Mouse (Mus musculus): ENCODE results near the gene Carmil1. TPM values are rescaled to one million over a fixed set of nuclear protein-coding genes. Genes with fewer than 3 reads are reported as not detected.

Gene Carmil1
- polyA plus RNA-seq, 1 experiment from 2014 or later = 21.8 TPM

GRCm38 (mm10) chr13:24287381-24287780 is 6.8 kb upstream of the Carmil1 start:
- no peak overlapping the region for H3K9ac ChIP-seq (replicated peaks)
- no peak overlapping the region for H3K27ac ChIP-seq
- no peaks in the 10 kb centered on the region for H3K36me3 ChIP-seq
- WGBS = 89% methylated on average over 2 of the region's 2 CpGs
- no peaks in the 10 kb centered on the region for H3K9me3 ChIP-seq
- H3K27me3 ChIP-seq = no peaks in the 10 kb centered on the region
- no peak for ATAC-seq
- H3K4me1 ChIP-seq (replicated peaks) = no peaks in the 10 kb centered on the region
- no peak overlapping the region for H3K4me3 ChIP-seq (replicated peaks)
- H3K4me2 ChIP-seq (replicated peaks) = no peak overlapping the region

- Histone ChIP-seq H3K4me3 (replicated peaks) (peak overlapping the region; percentile 54), H3K4me2 (replicated peaks) (peak overlapping the region; percentile 94), H3K27ac (peak overlapping the region; percentile 92; the same call in 1 of the 2 replicates), H3K27me3 (peaks cover 7% of the 10 kb centered on the region; the same call in 1 of the 2 replicates), H3K9ac (replicated peaks) (peak overlapping the region; percentile 74), H3K9me3 (no peaks in the 10 kb centered on the region), H3K4me1 (replicated peaks) (peaks cover 26% of the 10 kb centered on the region), H3K36me3 (no peaks in the 10 kb centered on the region)
- WGBS = under 1% methylated on average over 20 of the region's 21 CpGs
- peak; percentile 3; the same call in 1 of the 2 replicates for ATAC-seq
These were observed 695 bp downstream of the Carmil1 start for GRCm38 (mm10) chr13:24279762-24280438.

- Histone ChIP-seq H3K4me2 (replicated peaks) (peak overlapping the region; percentile 94), H3K9ac (replicated peaks) (no peak overlapping the region), H3K27ac (no peak overlapping the region), H3K4me1 (replicated peaks) (peaks cover 26% of the 10 kb centered on the region), H3K4me3 (replicated peaks) (peak overlapping the region; percentile 54), H3K27me3 (peaks cover 7% of the 10 kb centered on the region; the same call in 1 of the 2 replicates), H3K36me3 (no peaks in the 10 kb centered on the region), H3K9me3 (no peaks in the 10 kb centered on the region)
- WGBS = 62% methylated on average over 11 of the region's 11 CpGs
- ATAC-seq = no peak
These were observed 1.2 kb downstream of the Carmil1 start for GRCm38 (mm10) chr13:24279407-24279761.

- H3K9me3 ChIP-seq = no peaks in the 10 kb centered on the region
- WGBS = 84% methylated on average over 4 of the region's 4 CpGs
- H3K27ac ChIP-seq = no peak overlapping the region
- H3K36me3 ChIP-seq = no peaks in the 10 kb centered on the region
- no peak overlapping the region for H3K4me2 ChIP-seq (replicated peaks)
- no peak for ATAC-seq
- no peak overlapping the region for H3K4me3 ChIP-seq (replicated peaks)
- no peak overlapping the region for H3K9ac ChIP-seq (replicated peaks)
- no peaks in the 10 kb centered on the region for H3K4me1 ChIP-seq (replicated peaks)
- no peaks in the 10 kb centered on the region for H3K27me3 ChIP-seq
These were observed 7.7 kb downstream of the Carmil1 start for GRCm38 (mm10) chr13:24272740-24273377.

GRCm38 (mm10) chr13:24269100-24269465 is 11.5 kb downstream of the Carmil1 start:
- H3K36me3 ChIP-seq = no peaks in the 10 kb centered on the region
- H3K9me3 ChIP-seq = no peaks in the 10 kb centered on the region
- WGBS = 79% methylated on average over 3 of the region's 3 CpGs
- no peak overlapping the region for H3K9ac ChIP-seq (replicated peaks)
- H3K4me1 ChIP-seq (replicated peaks) = no peaks in the 10 kb centered on the region
- H3K27ac ChIP-seq = no peak overlapping the region
- no peak for ATAC-seq
- no peaks in the 10 kb centered on the region for H3K27me3 ChIP-seq
- H3K4me2 ChIP-seq (replicated peaks) = no peak overlapping the region
- no peak overlapping the region for H3K4me3 ChIP-seq (replicated peaks)

GRCm38 (mm10) chr13:24268355-24269099 is 12.1 kb downstream of the Carmil1 start:
- H3K27ac ChIP-seq = no peak overlapping the region
- no peaks in the 10 kb centered on the region for H3K4me1 ChIP-seq (replicated peaks)
- whole genome bisulfite sequencing = 77% methylated on average over 14 of the region's 14 CpGs
- no peak overlapping the region for H3K4me2 ChIP-seq (replicated peaks)
- no peaks in the 10 kb centered on the region for H3K9me3 ChIP-seq
- ATAC-seq = no peak
- no peak overlapping the region for H3K4me3 ChIP-seq (replicated peaks)
- no peaks in the 10 kb centered on the region for H3K27me3 ChIP-seq
- no peak overlapping the region for H3K9ac ChIP-seq (replicated peaks)
- H3K36me3 ChIP-seq = no peaks in the 10 kb centered on the region

- Histone ChIP-seq H3K9me3 (no peaks in the 10 kb centered on the region), H3K9ac (replicated peaks) (no peak overlapping the region), H3K4me3 (replicated peaks) (no peak overlapping the region), H3K36me3 (no peaks in the 10 kb centered on the region), H3K27me3 (no peaks in the 10 kb centered on the region), H3K27ac (no peak overlapping the region), H3K4me1 (replicated peaks) (no peaks in the 10 kb centered on the region), H3K4me2 (replicated peaks) (no peak overlapping the region)
- no peak for ATAC-seq
- WGBS = 93% methylated on average over 5 of the region's 5 CpGs
These were observed 15.8 kb downstream of the Carmil1 start for GRCm38 (mm10) chr13:24264760-24265159.

GRCm38 (mm10) chr13:24263560-24263959 is 17.0 kb downstream of the Carmil1 start:
- ATAC-seq = no peak
- 77% methylated on average over 4 of the region's 4 CpGs for WGBS

GRCm38 (mm10) chr13:24260751-24261591 is 19.6 kb downstream of the Carmil1 start:
- Histone ChIP-seq H3K36me3 (no peaks in the 10 kb centered on the region), H3K4me2 (replicated peaks) (no peak overlapping the region), H3K4me1 (replicated peaks) (no peaks in the 10 kb centered on the region), H3K27me3 (no peaks in the 10 kb centered on the region), H3K9me3 (no peaks in the 10 kb centered on the region), H3K9ac (replicated peaks) (no peak overlapping the region), H3K27ac (no peak overlapping the region), H3K4me3 (replicated peaks) (no peak overlapping the region)
- ATAC-seq = no peak
- 82% methylated on average over 10 of the region's 10 CpGs for WGBS

More at GRCm38 (mm10) chr13:24263560-24263959, 17.0 kb downstream of the Carmil1 start:
- no peak overlapping the region for H3K4me2 ChIP-seq (replicated peaks)
- no peaks in the 10 kb centered on the region for H3K27me3 ChIP-seq
- no peaks in the 10 kb centered on the region for H3K4me1 ChIP-seq (replicated peaks)
- no peak overlapping the region for H3K4me3 ChIP-seq (replicated peaks)
- H3K27ac ChIP-seq = no peak overlapping the region
- no peaks in the 10 kb centered on the region for H3K36me3 ChIP-seq
- H3K9ac ChIP-seq (replicated peaks) = no peak overlapping the region
- no peaks in the 10 kb centered on the region for H3K9me3 ChIP-seq

GRCm38 (mm10) chr13:24257809-24258208 is 22.8 kb downstream of the Carmil1 start:
- Histone ChIP-seq H3K9ac (replicated peaks) (no peak overlapping the region), H3K9me3 (no peaks in the 10 kb centered on the region), H3K27me3 (no peaks in the 10 kb centered on the region), H3K4me2 (replicated peaks) (no peak overlapping the region), H3K36me3 (no peaks in the 10 kb centered on the region), H3K4me1 (replicated peaks) (no peaks in the 10 kb centered on the region), H3K27ac (no peak overlapping the region), H3K4me3 (replicated peaks) (no peak overlapping the region)
- WGBS = 93% methylated on average over 6 of the region's 6 CpGs
- no peak for ATAC-seq

GRCm38 (mm10) chr13:24253989-24254388 is 26.6 kb downstream of the Carmil1 start:
- H3K4me3 ChIP-seq (replicated peaks) = no peak overlapping the region
- no peaks in the 10 kb centered on the region for H3K4me1 ChIP-seq (replicated peaks)
- no peaks in the 10 kb centered on the region for H3K36me3 ChIP-seq
- H3K4me2 ChIP-seq (replicated peaks) = no peak overlapping the region
- H3K9me3 ChIP-seq = no peaks in the 10 kb centered on the region
- H3K9ac ChIP-seq (replicated peaks) = no peak overlapping the region
- H3K27me3 ChIP-seq = no peaks in the 10 kb centered on the region
- 28% methylated on average over 2 of the region's 2 CpGs for WGBS
- no peak overlapping the region for H3K27ac ChIP-seq
- no peak for ATAC-seq

All from midbrain, embryonic 13.5 days (tissue).